Mouse (Mus musculus): ENCODE data around the gene Tecpr1.
A peak's percentile ranks its signal among the peaks of the same experiment; 100 is the strongest.

The Tecpr1 gene

GRCm38 (mm10) chr5:144162813-144163517 is 60.5 kb downstream of the Tecpr1 start:
- peak; percentile 88 for DNase-seq

- no peak for DNase-seq
Measured at GRCm38 (mm10) chr5:144162080-144162812, 61.2 kb downstream of the Tecpr1 start.

GRCm38 (mm10) chr5:144159137-144159536 is 64.3 kb downstream of the Tecpr1 start:
- no peak for DNase-seq

DNA sequence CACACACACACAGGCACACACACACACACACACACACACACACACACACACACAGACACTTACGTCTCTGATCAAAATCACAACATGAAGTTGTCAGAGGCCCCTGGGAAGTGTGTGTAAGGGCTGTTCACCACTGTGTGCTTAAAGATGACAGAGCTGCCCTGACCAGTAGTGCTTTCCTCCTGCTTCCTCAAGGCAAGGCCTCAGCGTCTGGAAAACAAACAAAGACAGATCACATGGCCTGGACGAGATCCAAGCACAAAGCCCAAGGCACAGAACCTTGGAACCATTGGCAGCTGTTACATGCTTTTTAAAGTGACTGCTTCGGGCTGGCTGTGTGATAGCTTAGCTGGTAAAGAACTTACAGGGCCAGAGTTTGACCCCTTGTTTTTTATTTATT is 64.8 kb downstream of the Tecpr1 start:
- peak; percentile 92 for DNase-seq

GRCm38 (mm10) chr5:144154528-144154927 is 68.9 kb downstream of the Tecpr1 start:
- DNase-seq, result peak; percentile 39

GRCm38 (mm10) chr5:144151270-144151669 is 72.1 kb downstream of the Tecpr1 start:
- no peak for DNase-seq

- no peak for DNase-seq
Measured at GRCm38 (mm10) chr5:144149530-144149929, 73.9 kb downstream of the Tecpr1 start.

- no peak for DNase-seq
Measured at GRCm38 (mm10) chr5:144146898-144147297, 76.5 kb downstream of the Tecpr1 start.
